Mouse (Mus musculus): Measurements from ENCODE around the gene Slc9a1. TPM values are rescaled to one million over a fixed set of nuclear protein-coding genes. Genes with fewer than 3 reads are reported as not detected.

The Slc9a1 gene
- 6.5 and 6.7 TPM in 2 replicates for polyA plus RNA-seq (2015; fragmentation: Nextera tagmentation; extraction: Ambion mirVana)

DNA sequence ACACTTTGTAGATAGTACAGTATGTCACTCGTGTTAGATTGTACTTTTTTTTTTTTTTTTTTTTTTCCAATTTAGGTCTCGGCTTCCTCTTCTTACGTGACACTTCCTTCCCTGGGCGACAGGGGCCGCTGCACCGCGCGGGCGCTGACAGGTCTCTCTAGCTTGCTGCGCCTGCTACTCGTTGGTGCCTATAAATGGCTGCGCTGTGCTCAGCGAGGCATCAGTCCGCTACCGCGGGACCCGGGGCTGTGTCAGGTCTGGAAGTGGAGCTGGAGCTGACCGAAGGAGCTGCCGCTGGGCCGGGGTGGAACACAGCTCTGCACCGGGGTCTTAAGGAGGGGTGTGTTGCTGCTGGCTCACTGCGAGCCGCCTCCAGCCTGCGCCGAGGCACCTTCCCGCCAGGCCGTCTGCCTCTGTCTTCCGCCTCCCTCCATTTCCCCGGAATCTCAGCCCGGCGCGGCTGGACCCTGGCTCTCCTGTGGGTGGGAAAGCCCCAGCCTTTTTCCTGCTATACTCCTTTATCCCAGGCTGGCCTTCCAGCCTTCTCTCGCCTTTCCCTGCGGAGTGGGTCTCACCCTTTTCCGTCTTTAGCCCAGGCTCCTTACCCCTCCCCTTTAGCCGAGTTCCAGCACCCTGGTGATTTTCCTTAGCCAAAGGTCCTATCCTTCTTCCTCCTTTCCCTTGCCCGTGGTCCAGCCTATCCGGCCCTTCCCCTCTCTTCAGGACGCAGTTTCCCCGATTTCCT lies at the start of gene Slc9a1:
Slc9a1 (plus strand) TSS at position 154 of the 745 bp plus-strand sequence.
- WGBS: under 1% methylated on average over 39 of the region's 40 CpGs
- ATAC-seq (replicated peaks): peak; percentile 96
- Histone ChIP-seq H3K4me3 (peak within 1 kb of the TSS; percentile 76), H3K36me3 (no peaks in the 10 kb centered on the region), H3K9ac (replicated peaks) (peak within 1 kb of the TSS; percentile 79), H3K27ac (replicated peaks) (peak within 1 kb of the TSS; percentile 77), H3K9me3 (no peaks in the 10 kb centered on the region), H3K4me2 (replicated peaks) (peak within 1 kb of the TSS; percentile 74), H3K4me1 (peaks cover 41% of the 10 kb centered on the region), H3K27me3 (no peaks in the 10 kb centered on the region)

GRCm38 (mm10) chr4:133328129-133328528 lies 41.4 kb upstream of the Slc9a1 start:
- H3K27me3 ChIP-seq: no peaks in the 10 kb centered on the region
- H3K9ac ChIP-seq (replicated peaks): no peak overlapping the region
- H3K9me3 ChIP-seq: no peaks in the 10 kb centered on the region
- H3K4me2 ChIP-seq (replicated peaks): no peak overlapping the region
- H3K4me1 ChIP-seq: peaks cover 3% of the 10 kb centered on the region; the same call in 1 of the 2 replicates
- H3K4me3 ChIP-seq: no peak overlapping the region
- ATAC-seq (replicated peaks): no peak
- no peaks in the 10 kb centered on the region for H3K36me3 ChIP-seq
- WGBS: 87% methylated on average over 7 of the region's 7 CpGs
- no peak overlapping the region for H3K27ac ChIP-seq (replicated peaks)

- Histone ChIP-seq H3K9me3 (no peaks in the 10 kb centered on the region), H3K9ac (replicated peaks) (no peak overlapping the region), H3K4me1 (peaks cover 3% of the 10 kb centered on the region; the same call in 1 of the 2 replicates), H3K27ac (replicated peaks) (no peak overlapping the region), H3K4me2 (replicated peaks) (no peak overlapping the region), H3K36me3 (no peaks in the 10 kb centered on the region), H3K4me3 (no peak overlapping the region), H3K27me3 (no peaks in the 10 kb centered on the region)
- WGBS: 77% methylated on average over 4 of the region's 4 CpGs
- ATAC-seq (replicated peaks): no peak
Observed at GRCm38 (mm10) chr4:133330296-133330695, 39.2 kb upstream of the Slc9a1 start.

DNA sequence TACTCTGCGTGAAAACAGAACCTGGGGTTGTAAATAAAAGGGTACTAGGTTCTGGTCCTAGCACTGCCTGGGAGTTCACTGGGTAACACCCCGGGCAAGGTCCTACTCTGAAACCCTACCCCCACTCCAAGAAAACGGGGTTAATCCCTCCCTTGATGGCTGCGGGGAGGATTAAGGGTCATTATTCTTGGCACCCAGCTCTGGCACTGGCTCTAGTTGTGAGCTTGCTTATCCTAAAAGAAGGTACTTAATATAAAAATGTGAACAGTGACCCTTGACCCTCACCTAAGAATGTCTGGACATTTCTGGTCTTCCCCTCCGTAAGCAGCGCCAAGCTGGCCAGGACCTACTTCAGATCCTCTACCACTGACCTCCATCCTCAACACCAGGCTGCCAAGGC lies 36.2 kb upstream of the Slc9a1 start:
- no peaks in the 10 kb centered on the region for H3K36me3 ChIP-seq
- H3K4me2 ChIP-seq (replicated peaks): no peak overlapping the region
- no peaks in the 10 kb centered on the region for H3K27me3 ChIP-seq
- H3K27ac ChIP-seq (replicated peaks): no peak overlapping the region
- no peak overlapping the region for H3K9ac ChIP-seq (replicated peaks)
- no peaks in the 10 kb centered on the region for H3K9me3 ChIP-seq
- WGBS: 35% methylated on average over 6 of the region's 6 CpGs
- H3K4me3 ChIP-seq: no peak overlapping the region
- H3K4me1 ChIP-seq: peaks cover 16% of the 10 kb centered on the region
- no peak for ATAC-seq (replicated peaks)

GRCm38 (mm10) chr4:133337833-133338520 lies 31.5 kb upstream of the Slc9a1 start:
- Histone ChIP-seq H3K9me3 (no peaks in the 10 kb centered on the region), H3K4me1 (peaks cover 17% of the 10 kb centered on the region), H3K36me3 (no peaks in the 10 kb centered on the region), H3K27ac (replicated peaks) (0 out of 2 replicates have a peak overlapping the region, but pooled peaks have one; percentile 85), H3K27me3 (peaks cover 7% of the 10 kb centered on the region; the same call in 1 of the 2 replicates), H3K9ac (replicated peaks) (peak overlapping the region; percentile 95), H3K4me2 (replicated peaks) (peak overlapping the region; percentile 64), H3K4me3 (peak overlapping the region; percentile 94)
- no peak for ATAC-seq (replicated peaks)
- 11% methylated on average over 14 of the region's 14 CpGs for WGBS

GRCm38 (mm10) chr4:133338521-133339095 lies 30.9 kb upstream of the Slc9a1 start:
- peaks cover 17% of the 10 kb centered on the region for H3K4me1 ChIP-seq
- no peaks in the 10 kb centered on the region for H3K36me3 ChIP-seq
- peaks cover 10% of the 10 kb centered on the region; the same call in 1 of the 2 replicates for H3K27me3 ChIP-seq
- under 1% methylated on average over 38 of the region's 39 CpGs for WGBS
- peak; percentile 65 for ATAC-seq (replicated peaks)
- H3K9ac ChIP-seq (replicated peaks): peak overlapping the region; percentile 95
- H3K9me3 ChIP-seq: no peaks in the 10 kb centered on the region
- H3K4me2 ChIP-seq (replicated peaks): peak overlapping the region; percentile 64
- peak overlapping the region; percentile 85 for H3K27ac ChIP-seq (replicated peaks)
- peak overlapping the region; percentile 94 for H3K4me3 ChIP-seq

GRCm38 (mm10) chr4:133339148-133339749 lies 30.3 kb upstream of the Slc9a1 start:
- under 1% methylated on average over 49 of the region's 60 CpGs for WGBS
- ATAC-seq (replicated peaks): peak; percentile 98
- Histone ChIP-seq H3K4me3 (peak overlapping the region; percentile 94), H3K36me3 (no peaks in the 10 kb centered on the region), H3K27me3 (peaks cover 10% of the 10 kb centered on the region; the same call in 1 of the 2 replicates), H3K9ac (replicated peaks) (peak overlapping the region; percentile 95), H3K4me2 (replicated peaks) (peak overlapping the region; percentile 64), H3K27ac (replicated peaks) (peak overlapping the region; percentile 85), H3K9me3 (no peaks in the 10 kb centered on the region), H3K4me1 (peaks cover 17% of the 10 kb centered on the region)

DNA sequence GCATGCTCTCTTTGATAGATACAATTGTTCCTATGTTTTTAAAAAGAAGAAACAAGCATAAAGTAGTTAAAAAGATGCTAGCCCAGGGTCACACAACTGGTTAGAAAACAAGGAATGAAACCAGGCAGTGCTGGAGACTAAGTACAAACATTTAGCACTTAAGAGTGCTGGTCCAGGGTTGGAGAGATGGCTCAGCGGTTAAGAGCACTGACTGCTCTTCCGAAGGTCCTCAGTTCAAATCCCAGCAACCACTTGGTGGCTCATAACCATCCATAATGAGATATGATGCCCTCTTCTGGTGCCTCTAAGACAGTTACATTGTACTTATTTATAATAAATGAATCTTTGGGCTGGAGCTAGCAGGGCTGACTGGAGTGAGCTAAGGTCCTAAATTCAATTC lies 29.3 kb upstream of the Slc9a1 start:
- H3K9me3 ChIP-seq: no peaks in the 10 kb centered on the region
- no peaks in the 10 kb centered on the region for H3K36me3 ChIP-seq
- WGBS: 90% methylated on average over 2 of the region's 2 CpGs
- no peak overlapping the region for H3K4me3 ChIP-seq
- ATAC-seq (replicated peaks): no peak
- H3K9ac ChIP-seq (replicated peaks): no peak overlapping the region
- H3K4me2 ChIP-seq (replicated peaks): no peak overlapping the region
- H3K27ac ChIP-seq (replicated peaks): no peak overlapping the region
- peaks cover 17% of the 10 kb centered on the region for H3K4me1 ChIP-seq
- H3K27me3 ChIP-seq: peaks cover 10% of the 10 kb centered on the region; the same call in 1 of the 2 replicates

DNA sequence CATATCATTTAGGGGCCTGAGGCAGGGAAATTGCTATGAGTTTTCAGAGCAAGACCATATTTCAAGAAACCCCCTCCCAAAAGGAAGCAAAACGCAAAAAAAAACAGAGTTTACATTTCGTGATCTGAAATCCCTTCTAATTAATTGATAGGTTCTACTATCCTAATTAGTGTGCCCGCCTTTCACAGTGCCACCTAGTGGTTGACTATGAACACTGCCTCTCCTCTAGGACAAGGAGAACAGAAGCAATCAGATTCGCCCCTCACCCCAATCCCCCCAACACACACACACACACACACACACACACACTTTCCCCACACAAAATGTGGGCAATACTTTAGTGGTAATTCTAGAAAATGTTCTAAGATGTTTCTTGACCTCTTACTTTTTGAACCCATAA lies 25.4 kb upstream of the Slc9a1 start:
- no peak overlapping the region for H3K4me2 ChIP-seq (replicated peaks)
- H3K36me3 ChIP-seq: no peaks in the 10 kb centered on the region
- H3K9ac ChIP-seq (replicated peaks): no peak overlapping the region
- peaks cover 3% of the 10 kb centered on the region; the same call in 1 of the 2 replicates for H3K4me1 ChIP-seq
- H3K27me3 ChIP-seq: peaks cover 10% of the 10 kb centered on the region; the same call in 1 of the 2 replicates
- H3K4me3 ChIP-seq: no peak overlapping the region
- no peak overlapping the region for H3K27ac ChIP-seq (replicated peaks)
- no peak for ATAC-seq (replicated peaks)
- WGBS: under 1% methylated on average over 4 of the region's 4 CpGs
- no peaks in the 10 kb centered on the region for H3K9me3 ChIP-seq

GRCm38 (mm10) chr4:133345702-133346101 lies 23.8 kb upstream of the Slc9a1 start:
- ATAC-seq (replicated peaks): no peak
- H3K9me3 ChIP-seq: no peaks in the 10 kb centered on the region
- no peak overlapping the region for H3K4me2 ChIP-seq (replicated peaks)
- no peaks in the 10 kb centered on the region for H3K36me3 ChIP-seq
- H3K27me3 ChIP-seq: peaks cover 8% of the 10 kb centered on the region; the same call in 1 of the 2 replicates
- no peak overlapping the region for H3K27ac ChIP-seq (replicated peaks)
- WGBS: 85% methylated on average over 6 of the region's 6 CpGs
- H3K4me3 ChIP-seq: no peak overlapping the region
- no peaks in the 10 kb centered on the region for H3K4me1 ChIP-seq
- no peak overlapping the region for H3K9ac ChIP-seq (replicated peaks)

DNA sequence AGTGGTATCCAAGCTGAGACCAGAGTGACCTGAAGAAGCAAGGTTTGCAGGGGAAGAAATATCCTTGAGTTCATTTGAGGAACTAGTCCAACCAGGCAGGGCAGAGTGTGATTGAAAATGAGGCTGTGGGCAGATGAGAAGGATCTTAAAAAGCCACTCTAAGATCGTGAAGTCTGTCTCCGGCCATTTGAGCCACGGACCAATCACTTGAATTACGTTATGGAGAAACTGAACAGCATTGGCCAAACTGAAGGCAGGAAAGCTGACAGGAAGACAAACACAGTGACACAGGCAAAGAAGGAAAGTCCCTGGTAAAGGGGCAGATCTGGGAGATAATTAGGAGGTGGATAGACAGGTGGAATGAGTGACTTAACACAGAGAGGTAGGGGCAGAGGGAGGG lies 22.9 kb upstream of the Slc9a1 start:
- no peak overlapping the region for H3K4me2 ChIP-seq (replicated peaks)
- peaks cover 5% of the 10 kb centered on the region; the same call in 1 of the 2 replicates for H3K27me3 ChIP-seq
- no peak overlapping the region for H3K4me3 ChIP-seq
- no peak overlapping the region for H3K27ac ChIP-seq (replicated peaks)
- WGBS: 87% methylated on average over 4 of the region's 4 CpGs
- no peaks in the 10 kb centered on the region for H3K36me3 ChIP-seq
- H3K9ac ChIP-seq (replicated peaks): no peak overlapping the region
- no peak for ATAC-seq (replicated peaks)
- H3K9me3 ChIP-seq: no peaks in the 10 kb centered on the region
- H3K4me1 ChIP-seq: no peaks in the 10 kb centered on the region
